ENCODE assay signal across 20 mouse cellular contexts in the genomic region with DNA sequence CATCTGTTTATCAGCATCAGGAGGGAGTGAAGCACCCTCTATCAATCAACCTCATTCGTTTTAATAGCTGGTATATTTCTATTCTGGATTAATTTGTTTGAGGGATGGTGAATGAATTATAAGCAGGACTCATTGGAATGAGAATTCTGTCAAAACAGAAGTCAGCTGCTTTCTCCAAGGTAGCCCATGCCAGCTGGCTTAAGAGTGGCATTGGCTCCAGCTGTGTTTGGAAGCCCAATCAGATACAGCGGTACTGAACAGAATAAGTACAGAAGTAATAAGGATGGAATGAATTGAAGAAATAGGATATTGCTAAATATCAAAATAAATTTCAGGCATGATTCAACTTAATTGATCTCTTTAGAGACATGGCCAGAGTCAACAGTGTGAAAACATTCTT.
DNase-seq lines count a peak whose midpoint lies in the region; ATAC-seq lines count a peak whose summit lies in the region.
"Had no signal": no experiment of that assay in that cellular context is flagged by ENCODE, and none has a peak within 500 bp of the region (broad histone marks: within the 10 kb centered on the region; RNA-seq: fewer than 3 reads in every experiment).

No protein-coding gene starts in this region.

- no peaks in the 10 kb centered on the region for H3K4me1 ChIP-seq in forebrain, embryonic 16.5 days (replicated peaks; ENCODE audit: control insufficient read depth, insufficient read depth, low read length)
- no peaks in the 10 kb centered on the region for H3K4me1 ChIP-seq in forebrain, embryonic 11.5 days (replicated peaks; ENCODE audit: control insufficient read depth, insufficient read depth, low read length)
- H3K4me1 ChIP-seq: embryonic facial prominence, embryonic 15.5 days; forebrain, embryonic 12.5 days; heart, embryonic 12.5 days; hindbrain, embryonic 10.5 days; hindbrain, embryonic 15.5 days had no signal

- no peaks in the 10 kb centered on the region for H3K9me3 ChIP-seq in forebrain, embryonic 16.5 days (ENCODE audit: control insufficient read depth, low read length)
- no peaks in the 10 kb centered on the region for H3K9me3 ChIP-seq in forebrain, embryonic 11.5 days (ENCODE audit: control insufficient read depth, low read length)
- H3K9me3 ChIP-seq: embryonic facial prominence, embryonic 15.5 days; forebrain, embryonic 12.5 days; heart, embryonic 12.5 days; hindbrain, embryonic 10.5 days; hindbrain, embryonic 15.5 days had no signal

- no peak overlapping the region for H3K4me2 ChIP-seq in forebrain, embryonic 16.5 days (ENCODE audit: low read length)
- H3K4me2 ChIP-seq in forebrain, embryonic 11.5 days (ENCODE audit: low read depth, low read length, severe bottlenecking) = no peak overlapping the region
- H3K4me2 ChIP-seq: embryonic facial prominence, embryonic 15.5 days; forebrain, embryonic 12.5 days; heart, embryonic 12.5 days; hindbrain, embryonic 15.5 days had no signal

- no peak for DNase-seq in forebrain, embryonic 11.5 days (ENCODE audit: low spot score)
- peak; percentile 6 for DNase-seq in gastrocnemius, postnatal 25 days
- DNase-seq in gastrocnemius, adult 18-20 months (ENCODE audit: low spot score) = no peak
- peak; percentile 1 to 13 for DNase-seq in layer of hippocampus, postnatal 36 days
- DNase-seq in layer of hippocampus, postnatal 25 days (ENCODE audit: extremely low spot score in 1 of 2, low spot score in 1 of 2) = no peak
- no peak for DNase-seq in embryo, embryonic 10 days (ENCODE audit: low spot score)
- DNase-seq: adrenal gland, adult 2 months; adrenal gland, postnatal 25 days; cerebellum, postnatal 25 days; embryo, embryonic 11 days; kidney, adult 8-10 months had no signal

- no peak overlapping the region for H3K27ac ChIP-seq in forebrain, embryonic 16.5 days (ENCODE audit: low read length)
- H3K27ac ChIP-seq in forebrain, embryonic 11.5 days (ENCODE audit: low read depth, low read length) = no peak overlapping the region
- H3K27ac ChIP-seq: embryonic facial prominence, embryonic 15.5 days; forebrain, embryonic 12.5 days; hindbrain, embryonic 10.5 days; hindbrain, embryonic 15.5 days had no signal

- WGBS in forebrain, embryonic 16.5 days = 76% methylated on average over 2 of the region's 2 CpGs
- WGBS in forebrain, embryonic 11.5 days = 91% methylated on average over 2 of the region's 2 CpGs

- no peaks in the 10 kb centered on the region for H3K27me3 ChIP-seq in forebrain, embryonic 16.5 days (replicated peaks; ENCODE audit: control insufficient read depth, insufficient read depth, low read length)
- H3K27me3 ChIP-seq in forebrain, embryonic 11.5 days (ENCODE audit: control insufficient read depth, insufficient read depth, low read length) = no peaks in the 10 kb centered on the region
- H3K27me3 ChIP-seq: embryonic facial prominence, embryonic 15.5 days; forebrain, embryonic 12.5 days; heart, embryonic 12.5 days; hindbrain, embryonic 15.5 days had no signal

- no peak overlapping the region for H3K4me3 ChIP-seq in forebrain, embryonic 16.5 days (replicated peaks; ENCODE audit: low read length)
- no peak overlapping the region for H3K4me3 ChIP-seq in forebrain, embryonic 11.5 days (ENCODE audit: low read depth, low read length)
- H3K4me3 ChIP-seq: embryonic facial prominence, embryonic 15.5 days; erythroblast, embryonic 14.5 days; forebrain, embryonic 12.5 days; heart, embryonic 12.5 days; hindbrain, embryonic 10.5 days; hindbrain, embryonic 15.5 days had no signal

- 0 out of 2 replicates have a peak, but pooled peaks have one; percentile 36 for ATAC-seq in forebrain, embryonic 16.5 days
- no peak for ATAC-seq in forebrain, embryonic 11.5 days (replicated peaks; ENCODE audit: low FRiP score)
- ATAC-seq: inflammation-experienced regulatory T-cells, adult 6 months; intestine, postnatal 0 days had no signal

- H3K9ac ChIP-seq in forebrain, embryonic 16.5 days (replicated peaks; ENCODE audit: low read depth, low read length) = no peak overlapping the region
- H3K9ac ChIP-seq in forebrain, embryonic 11.5 days (ENCODE audit: low read length) = no peak overlapping the region
- H3K9ac ChIP-seq: embryonic facial prominence, embryonic 15.5 days; forebrain, embryonic 12.5 days; heart, embryonic 12.5 days; hindbrain, embryonic 15.5 days had no signal

- no peaks in the 10 kb centered on the region for H3K36me3 ChIP-seq in forebrain, embryonic 16.5 days (ENCODE audit: control insufficient read depth, insufficient read depth)
- H3K36me3 ChIP-seq in forebrain, embryonic 11.5 days (ENCODE audit: control insufficient read depth, insufficient read depth, low read length) = no peaks in the 10 kb centered on the region
- H3K36me3 ChIP-seq: embryonic facial prominence, embryonic 15.5 days; forebrain, embryonic 12.5 days; heart, embryonic 12.5 days; hindbrain, embryonic 10.5 days; hindbrain, embryonic 15.5 days had no signal

Comparison
In these comparisons a context has a peak if more than half of its experiments do, and no peak if none do; other contexts are left out.
1. DNase-seq: peak in gastrocnemius, postnatal 25 days (single experiment) and layer of hippocampus, postnatal 36 days (2 of 2); none in forebrain, embryonic 11.5 days (single experiment), gastrocnemius, adult 18-20 months (single experiment), layer of hippocampus, postnatal 25 days (0 of 2) and embryo, embryonic 10 days (single experiment).